ENCODE assay signal across 9 mouse cellular contexts in genomic region chr2:105238775-105239174, GRCm38 (mm10). TPM values are rescaled to one million over a fixed set of nuclear protein-coding genes. Genes with fewer than 3 reads are reported as not detected.
A peak's percentile ranks its signal among the peaks of the same experiment; 100 is the strongest.
DNase-seq lines count a peak whose midpoint lies in the region; ATAC-seq lines count a peak whose summit lies in the region.
"Had no signal": no experiment of that assay in that cellular context is flagged by ENCODE, and none has a peak within 500 bp of the region (broad histone marks: within the 10 kb centered on the region; RNA-seq: fewer than 3 reads in every experiment).

No protein-coding gene starts in this region.

- no peak overlapping the region for H3K27ac ChIP-seq in limb, embryonic 11.5 days (replicated peaks; ENCODE audit: low read depth, low read length)
- H3K27ac ChIP-seq in limb, embryonic 10.5 days = no peak overlapping the region
- H3K27ac ChIP-seq: neural tube, embryonic 12.5 days had no signal

- H3K9me3 ChIP-seq in limb, embryonic 11.5 days (ENCODE audit: control insufficient read depth, low read length) = no peaks in the 10 kb centered on the region
- H3K9me3 ChIP-seq in limb, embryonic 10.5 days (replicated peaks) = no peaks in the 10 kb centered on the region
- H3K9me3 ChIP-seq: neural tube, embryonic 12.5 days had no signal

- peak; percentile 67 for DNase-seq in limb, embryonic 11.5 days (ENCODE audit: low spot score)
- no peak for DNase-seq in limb, embryonic 10.5 days (ENCODE audit: low spot score)
- DNase-seq in adrenal gland, postnatal 36 days = peak; percentile 8 to 30
- DNase-seq in kidney, postnatal 14 days = peak; percentile 63
- peak; percentile 64 for DNase-seq in mesoderm, embryonic 11.5 days (ENCODE audit: low read depth, low spot score)
- DNase-seq in thymus, postnatal 4 days = no peak
- no peak for DNase-seq in ovary, postnatal 36 days (ENCODE audit: low spot score)

- H3K4me2 ChIP-seq in limb, embryonic 11.5 days (ENCODE audit: low read depth, severe bottlenecking) = no peak overlapping the region
- H3K4me2 ChIP-seq: neural tube, embryonic 12.5 days had no signal

- peaks cover 10% of the 10 kb centered on the region for H3K4me1 ChIP-seq in limb, embryonic 11.5 days (ENCODE audit: control insufficient read depth, insufficient read depth, low read length)
- peaks cover 54% of the 10 kb centered on the region for H3K4me1 ChIP-seq in limb, embryonic 10.5 days
- H3K4me1 ChIP-seq: neural tube, embryonic 12.5 days had no signal

- no peak overlapping the region for H3K9ac ChIP-seq in limb, embryonic 11.5 days (ENCODE audit: low read length)
- H3K9ac ChIP-seq: neural tube, embryonic 12.5 days had no signal

- no peaks in the 10 kb centered on the region for H3K27me3 ChIP-seq in limb, embryonic 11.5 days (ENCODE audit: control insufficient read depth, insufficient read depth, low read length)
- H3K27me3 ChIP-seq in limb, embryonic 10.5 days (ENCODE audit: low read depth, poor library complexity, severe bottlenecking) = peaks cover 44% of the 10 kb centered on the region
- H3K27me3 ChIP-seq: neural tube, embryonic 12.5 days had no signal

- no peak overlapping the region for H3K4me3 ChIP-seq in limb, embryonic 11.5 days (ENCODE audit: low read depth, low read length)
- H3K4me3 ChIP-seq in limb, embryonic 10.5 days = no peak overlapping the region
- H3K4me3 ChIP-seq: neural tube, embryonic 12.5 days had no signal

- ATAC-seq in limb, embryonic 11.5 days (ENCODE audit: insufficient number of reproducible peaks, low FRiP score, low TSS enrichment, low read depth) = no peak
- ATAC-seq in frontal cortex, adult (ENCODE audit: low TSS enrichment) = peak; percentile 88

- H3K36me3 ChIP-seq in limb, embryonic 11.5 days (ENCODE audit: control insufficient read depth, insufficient read depth, low read length) = no peaks in the 10 kb centered on the region
- H3K36me3 ChIP-seq in limb, embryonic 10.5 days = no peaks in the 10 kb centered on the region
- H3K36me3 ChIP-seq: neural tube, embryonic 12.5 days had no signal

- 20% methylated on average over 3 of the region's 3 CpGs for WGBS in limb, embryonic 11.5 days
- 22% methylated on average over 3 of the region's 3 CpGs for WGBS in limb, embryonic 10.5 days

RNA-seq across cellular contexts. Expression of gene Them7, which starts 14.7 kb away (rescaled TPM):
- 1.3 and 1.8 TPM in 2 replicates for polyA plus RNA-seq in limb, embryonic 11.5 days (2014; fragmentation: Nextera tagmentation; extraction: Ambion mirVana)
- 1.1 and 1.9 TPM in 2 replicates for polyA plus RNA-seq in limb, embryonic 10.5 days (2016; fragmentation: Nextera tagmentation; extraction: Ambion mirVana)
- total RNA-seq in adrenal gland, postnatal 36 days (2021) = under 1 TPM; 0.43 to 0.66 TPM

Comparison
In these comparisons a context has a peak if more than half of its experiments do, and no peak if none do; other contexts are left out.
1. DNase-seq: peak in limb, embryonic 11.5 days (single experiment), adrenal gland, postnatal 36 days (2 of 2), kidney, postnatal 14 days (single experiment) and mesoderm, embryonic 11.5 days (single experiment); none in limb, embryonic 10.5 days (single experiment), thymus, postnatal 4 days (single experiment) and ovary, postnatal 36 days (single experiment).